Mouse (Mus musculus) neural tube, embryonic 13.5 days (tissue): ENCODE data around the gene Fam20a. TPM values are rescaled to one million over a fixed set of nuclear protein-coding genes. Genes with fewer than 3 reads are reported as not detected.

Experiments used
- ATAC-seq: fragments of 200-750 bp; cut with Nextera tagmentation; 2 replicates; pipeline ENCODE4 v1.8.0; 2017; ENCODE audit warnings: low read depth, mild to moderate bottlenecking, moderate TSS enrichment, moderate library complexity
- H3K27ac ChIP-seq: fragments of 300-500 bp; sonication (generic); replicated peaks from 2 replicates; pipeline ENCODE4 v1.5.1; 2015; ENCODE audit warnings: moderate library complexity, mild to moderate bottlenecking, inconsistent platforms
- H3K27me3 ChIP-seq: fragments of 300-500 bp; sonication (generic); 2 replicates; pipeline ENCODE4 v1.6.1; 2015; ENCODE audit warnings: mild to moderate bottlenecking, inconsistent platforms
- H3K36me3 ChIP-seq: fragments of 300-500 bp; sonication (generic); 2 replicates; pipeline ENCODE4 v1.6.1; 2015; ENCODE audit warnings: mild to moderate bottlenecking, inconsistent platforms
- H3K4me1 ChIP-seq: fragments of 300-500 bp; sonication (generic); replicated peaks from 2 replicates; pipeline ENCODE4 v1.6.1; 2015; ENCODE audit warnings: inconsistent platforms
- H3K4me2 ChIP-seq: fragments of 300-500 bp; sonication (generic); 2 replicates; pipeline ENCODE4 v1.6.1; 2015; ENCODE audit warnings: inconsistent platforms, mild to moderate bottlenecking, moderate library complexity
- H3K4me3 ChIP-seq: fragments of 300-500 bp; sonication (generic); 2 replicates; pipeline ENCODE4 v1.5.1; 2015; ENCODE audit warnings: mild to moderate bottlenecking, inconsistent platforms
- H3K9ac ChIP-seq: fragments of 300-500 bp; sonication (generic); 2 replicates; pipeline ENCODE4 v1.6.1; 2015; ENCODE audit warnings: moderate library complexity, mild to moderate bottlenecking, inconsistent platforms
- H3K9me3 ChIP-seq: fragments of 300-500 bp; sonication (generic); 2 replicates; pipeline ENCODE4 v1.6.1; 2016; ENCODE audit warnings: inconsistent platforms
- WGBS: fragments of 180-500 bp; shearing (Covaris S2); methylation state at CpG from one replicate; pipeline ENCODE4 v1.1.7; 2015; 5-methylcytosine and 5-hydroxymethylcytosine counted together
- polyA plus RNA-seq: library from polyadenylated mRNA; unstranded; fragments of >200 nt; fragmentation: Nextera tagmentation; extraction: Ambion mirVana; gene quantifications from 2 replicates; pipeline ENCODE4 v1.2.1, GENCODE M21; 2015

The Fam20a gene
- polyA plus RNA-seq, 1 experiment from 2014 or later: 3.7 TPM

- Histone ChIP-seq H3K27me3 (no peaks in the 10 kb centered on the region), H3K9ac (no peak overlapping the region), H3K4me2 (no peak overlapping the region), H3K27ac (no peak overlapping the region), H3K4me3 (no peak overlapping the region), H3K4me1 (no peaks in the 10 kb centered on the region), H3K36me3 (no peaks in the 10 kb centered on the region), H3K9me3 (no peaks in the 10 kb centered on the region)
- WGBS: 83% methylated on average over 5 of the region's 5 CpGs
- ATAC-seq: no peak
These were observed 80.4 kb downstream of the Fam20a start for GRCm38 (mm10) chr11:109641498-109642222.

GRCm38 (mm10) chr11:109635871-109636395 lies 86.1 kb downstream of the Fam20a start:
- no peaks in the 10 kb centered on the region for H3K4me1 ChIP-seq
- no peaks in the 10 kb centered on the region for H3K9me3 ChIP-seq
- no peak for ATAC-seq
- H3K4me2 ChIP-seq: no peak overlapping the region
- H3K4me3 ChIP-seq: no peak overlapping the region
- WGBS: 68% methylated on average over 6 of the region's 6 CpGs
- H3K36me3 ChIP-seq: no peaks in the 10 kb centered on the region
- no peak overlapping the region for H3K9ac ChIP-seq
- no peak overlapping the region for H3K27ac ChIP-seq
- no peaks in the 10 kb centered on the region for H3K27me3 ChIP-seq

- Histone ChIP-seq H3K9ac (no peak overlapping the region), H3K4me3 (no peak overlapping the region), H3K9me3 (no peaks in the 10 kb centered on the region), H3K4me1 (no peaks in the 10 kb centered on the region), H3K36me3 (no peaks in the 10 kb centered on the region), H3K27me3 (no peaks in the 10 kb centered on the region), H3K27ac (no peak overlapping the region), H3K4me2 (no peak overlapping the region)
- 81% methylated on average over 9 of the region's 9 CpGs for WGBS
- no peak for ATAC-seq
These were observed 87.2 kb downstream of the Fam20a start for GRCm38 (mm10) chr11:109634928-109635327.

- no peak overlapping the region for H3K4me3 ChIP-seq
- no peak overlapping the region for H3K9ac ChIP-seq
- 74% methylated on average over 10 of the region's 10 CpGs for WGBS
- no peaks in the 10 kb centered on the region for H3K36me3 ChIP-seq
- no peaks in the 10 kb centered on the region for H3K27me3 ChIP-seq
- H3K4me2 ChIP-seq: no peak overlapping the region
- H3K9me3 ChIP-seq: no peaks in the 10 kb centered on the region
- ATAC-seq: no peak
- no peaks in the 10 kb centered on the region for H3K4me1 ChIP-seq
- H3K27ac ChIP-seq: no peak overlapping the region
These were observed 93.0 kb downstream of the Fam20a start for GRCm38 (mm10) chr11:109629021-109629521.

- Histone ChIP-seq H3K9me3 (no peaks in the 10 kb centered on the region), H3K4me3 (no peak overlapping the region), H3K27ac (no peak overlapping the region), H3K36me3 (no peaks in the 10 kb centered on the region), H3K4me1 (no peaks in the 10 kb centered on the region), H3K4me2 (no peak overlapping the region), H3K9ac (no peak overlapping the region), H3K27me3 (no peaks in the 10 kb centered on the region)
- WGBS: 88% methylated on average over 3 of the region's 3 CpGs
- no peak for ATAC-seq
These were observed 94.0 kb downstream of the Fam20a start for GRCm38 (mm10) chr11:109628099-109628498.

GRCm38 (mm10) chr11:109627648-109628047 lies 94.4 kb downstream of the Fam20a start:
- Histone ChIP-seq H3K4me2 (no peak overlapping the region), H3K27ac (no peak overlapping the region), H3K9me3 (no peaks in the 10 kb centered on the region), H3K36me3 (no peaks in the 10 kb centered on the region), H3K4me3 (no peak overlapping the region), H3K4me1 (no peaks in the 10 kb centered on the region), H3K9ac (no peak overlapping the region), H3K27me3 (no peaks in the 10 kb centered on the region)
- ATAC-seq: no peak
- WGBS: 86% methylated on average over 4 of the region's 4 CpGs

- no peak overlapping the region for H3K4me2 ChIP-seq
- 88% methylated on average over 7 of the region's 7 CpGs for WGBS
- H3K4me3 ChIP-seq: no peak overlapping the region
- no peaks in the 10 kb centered on the region for H3K36me3 ChIP-seq
- H3K27me3 ChIP-seq: no peaks in the 10 kb centered on the region
- H3K27ac ChIP-seq: no peak overlapping the region
- H3K9ac ChIP-seq: no peak overlapping the region
- no peaks in the 10 kb centered on the region for H3K4me1 ChIP-seq
- H3K9me3 ChIP-seq: no peaks in the 10 kb centered on the region
- no peak for ATAC-seq
These were observed 98.8 kb downstream of the Fam20a start for GRCm38 (mm10) chr11:109623238-109623637.

- H3K27ac ChIP-seq: no peak overlapping the region
- no peaks in the 10 kb centered on the region for H3K9me3 ChIP-seq
- no peaks in the 10 kb centered on the region for H3K27me3 ChIP-seq
- no peak overlapping the region for H3K4me3 ChIP-seq
- no peak for ATAC-seq
- WGBS: 49% methylated on average over 15 of the region's 15 CpGs
- H3K4me2 ChIP-seq: peak overlapping the region; percentile 26; the same call in 1 of the 2 replicates
- H3K4me1 ChIP-seq: no peaks in the 10 kb centered on the region
- no peaks in the 10 kb centered on the region for H3K36me3 ChIP-seq
- H3K9ac ChIP-seq: no peak overlapping the region
These were observed 99.5 kb downstream of the Fam20a start for GRCm38 (mm10) chr11:109622518-109623037.

GRCm38 (mm10) chr11:109621183-109621582 lies 100.9 kb downstream of the Fam20a start:
- no peak for ATAC-seq
- Histone ChIP-seq H3K4me2 (no peak overlapping the region), H3K27ac (no peak overlapping the region), H3K9me3 (no peaks in the 10 kb centered on the region), H3K9ac (no peak overlapping the region), H3K36me3 (no peaks in the 10 kb centered on the region), H3K27me3 (no peaks in the 10 kb centered on the region), H3K4me1 (no peaks in the 10 kb centered on the region), H3K4me3 (no peak overlapping the region)
- WGBS: 17% methylated on average over 2 of the region's 2 CpGs

- Histone ChIP-seq H3K27me3 (no peaks in the 10 kb centered on the region), H3K36me3 (no peaks in the 10 kb centered on the region), H3K27ac (no peak overlapping the region), H3K4me3 (no peak overlapping the region), H3K4me1 (no peaks in the 10 kb centered on the region), H3K9ac (no peak overlapping the region), H3K9me3 (no peaks in the 10 kb centered on the region), H3K4me2 (no peak overlapping the region)
- 86% methylated on average over 6 of the region's 6 CpGs for WGBS
- no peak for ATAC-seq
These were observed 101.7 kb downstream of the Fam20a start for GRCm38 (mm10) chr11:109620356-109620755.
